Mouse (Mus musculus): ENCODE measurements around the gene Stim1.

DNA sequence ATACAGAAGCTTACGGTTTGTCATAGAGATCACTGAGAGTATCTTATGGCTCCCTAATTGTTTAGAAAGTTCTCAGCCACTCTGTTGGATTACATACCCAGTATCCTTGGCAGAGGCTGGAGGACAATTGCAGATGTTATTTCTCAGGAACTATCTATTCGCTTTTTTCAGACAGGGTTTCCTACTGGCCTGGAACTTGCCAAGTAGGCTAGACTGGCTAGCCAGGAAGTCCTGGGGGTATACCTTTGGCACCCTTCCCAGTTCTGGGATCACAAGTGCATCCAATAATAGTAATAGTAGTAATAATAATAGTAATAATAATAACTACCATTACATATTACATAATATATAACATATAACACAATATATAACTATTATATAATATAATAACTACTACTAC is 38.0 kb downstream of the Stim1 start:
- TF ChIP-seq POLR2A (IDR thresholded peaks at IDR 0.05; ENCODE audit: extremely low read depth, insufficient read depth, low read length) (no peak), CTCF (IDR thresholded peaks at IDR 0.05; ENCODE audit: low read depth, low read length) (no peak)
